Mouse (Mus musculus): ENCODE data around the gene Fuk.

GRCm38 (mm10) chr8:110851186-110851585 is 51.1 kb downstream of the Fuk start:
- TF ChIP-seq EP300 (IDR thresholded peaks at IDR 0.05): no peak
- TF ChIP-seq CTCF (IDR thresholded peaks at IDR 0.05): no peak

All from lung, postnatal 0 days (tissue).